Mouse (Mus musculus) kidney, embryonic 15.5 days (tissue): ENCODE results near the gene Scn2a. TPM values are rescaled to one million over a fixed set of nuclear protein-coding genes. Genes with fewer than 3 reads are reported as not detected.

Source experiments
- ATAC-seq: fragments of 200-750 bp; cut with Nextera tagmentation; replicated peaks from 2 replicates; pipeline ENCODE4 v1.8.0; 2017; ENCODE audit warnings: moderate TSS enrichment; ENCODE audit not compliant: low FRiP score
- H3K27ac ChIP-seq: fragments of 300-500 bp; sonication (generic); 2 replicates; pipeline ENCODE4 v1.5.1; 2015; ENCODE audit warnings: mild to moderate bottlenecking, inconsistent platforms
- H3K27me3 ChIP-seq: fragments of 300-500 bp; sonication (generic); 2 replicates; pipeline ENCODE4 v1.6.1; 2015; ENCODE audit warnings: inconsistent platforms
- H3K36me3 ChIP-seq: fragments of 300-500 bp; sonication (generic); 2 replicates; pipeline ENCODE4 v1.6.1; 2015; ENCODE audit warnings: inconsistent platforms
- H3K4me1 ChIP-seq: fragments of 300-500 bp; sonication (generic); 2 replicates; pipeline ENCODE4 v1.6.1; 2015; ENCODE audit warnings: inconsistent platforms
- H3K4me2 ChIP-seq: fragments of 300-500 bp; sonication (generic); 2 replicates; pipeline ENCODE4 v1.6.1; 2015; ENCODE audit warnings: moderate library complexity, mild to moderate bottlenecking, inconsistent platforms
- H3K4me3 ChIP-seq: fragments of 300-500 bp; sonication (generic); replicated peaks from 2 replicates; pipeline ENCODE4 v1.5.1; 2015; ENCODE audit warnings: mild to moderate bottlenecking, inconsistent platforms
- H3K9ac ChIP-seq: fragments of 300-500 bp; sonication (generic); 2 replicates; pipeline ENCODE4 v1.6.1; 2015; ENCODE audit warnings: mild to moderate bottlenecking, inconsistent platforms
- H3K9me3 ChIP-seq: fragments of 300-500 bp; sonication (generic); replicated peaks from 2 replicates; pipeline ENCODE4 v1.6.1; 2016; ENCODE audit warnings: inconsistent platforms
- WGBS: fragments of 180-500 bp; shearing (Covaris S2); methylation state at CpG from one replicate; pipeline ENCODE4 v1.1.7; 2015; ENCODE audit warnings: mixed read lengths; 5-methylcytosine and 5-hydroxymethylcytosine counted together
- polyA plus RNA-seq: library from polyadenylated mRNA; unstranded; fragments of >200 nt; fragmentation: Nextera tagmentation; extraction: Ambion mirVana; gene quantifications from 2 replicates; pipeline ENCODE4 v1.2.1, GENCODE M21; 2015

The Scn2a gene
- 2.2 and 2.9 TPM in 2 replicates for polyA plus RNA-seq

GRCm38 (mm10) chr2:65620556-65621166 is at the start of gene Scn2a:
Gene Scn2a (plus strand): TSS chr2:65620771.
- no peaks in the 10 kb centered on the region for H3K36me3 ChIP-seq
- no peaks in the 10 kb centered on the region for H3K9me3 ChIP-seq
- H3K4me1 ChIP-seq, result no peaks in the 10 kb centered on the region
- H3K9ac ChIP-seq, result no peak within 1 kb of the TSS
- H3K27me3 ChIP-seq, result no peaks in the 10 kb centered on the region
- no peak within 1 kb of the TSS for H3K27ac ChIP-seq
- no peak within 1 kb of the TSS for H3K4me2 ChIP-seq
- no peak within 1 kb of the TSS for H3K4me3 ChIP-seq
- ATAC-seq, result no peak
- 51% methylated on average over 9 of the region's 9 CpGs for WGBS

GRCm38 (mm10) chr2:65587679-65588078 is 32.9 kb upstream of the Scn2a start:
- H3K4me1 ChIP-seq, result no peaks in the 10 kb centered on the region
- H3K9me3 ChIP-seq, result no peaks in the 10 kb centered on the region
- H3K4me2 ChIP-seq, result no peak overlapping the region
- no peak for ATAC-seq
- H3K36me3 ChIP-seq, result no peaks in the 10 kb centered on the region
- 74% methylated on average over 5 of the region's 5 CpGs for WGBS
- no peaks in the 10 kb centered on the region for H3K27me3 ChIP-seq
- H3K9ac ChIP-seq, result no peak overlapping the region
- no peak overlapping the region for H3K4me3 ChIP-seq
- H3K27ac ChIP-seq, result no peak overlapping the region

GRCm38 (mm10) chr2:65607813-65608212 is 12.8 kb upstream of the Scn2a start:
- ATAC-seq, result no peak
- no peak overlapping the region for H3K4me3 ChIP-seq
- H3K9ac ChIP-seq, result no peak overlapping the region
- H3K27me3 ChIP-seq, result no peaks in the 10 kb centered on the region
- no peak overlapping the region for H3K4me2 ChIP-seq
- no peaks in the 10 kb centered on the region for H3K9me3 ChIP-seq
- no peaks in the 10 kb centered on the region for H3K36me3 ChIP-seq
- no peak overlapping the region for H3K27ac ChIP-seq
- H3K4me1 ChIP-seq, result no peaks in the 10 kb centered on the region

- no peak for ATAC-seq
- H3K27ac ChIP-seq, result no peak overlapping the region
- no peaks in the 10 kb centered on the region for H3K9me3 ChIP-seq
- H3K36me3 ChIP-seq, result no peaks in the 10 kb centered on the region
- H3K4me1 ChIP-seq, result no peaks in the 10 kb centered on the region
- H3K9ac ChIP-seq, result no peak overlapping the region
- H3K27me3 ChIP-seq, result no peaks in the 10 kb centered on the region
- 60% methylated on average over 4 of the region's 4 CpGs for WGBS
- H3K4me2 ChIP-seq, result no peak overlapping the region
- no peak overlapping the region for H3K4me3 ChIP-seq
Measured at GRCm38 (mm10) chr2:65611887-65612286, 8.7 kb upstream of the Scn2a start.

- Histone ChIP-seq H3K9ac (no peak overlapping the region), H3K4me1 (no peaks in the 10 kb centered on the region), H3K27ac (no peak overlapping the region), H3K4me2 (no peak overlapping the region), H3K36me3 (no peaks in the 10 kb centered on the region), H3K4me3 (no peak overlapping the region), H3K9me3 (no peaks in the 10 kb centered on the region), H3K27me3 (no peaks in the 10 kb centered on the region)
- ATAC-seq, result no peak
- WGBS, result 18% methylated on average over 5 of the region's 5 CpGs
Measured at GRCm38 (mm10) chr2:65619781-65620180, 790 bp upstream of the Scn2a start.

GRCm38 (mm10) chr2:65621254-65621653 is 683 bp downstream of the Scn2a start:
- WGBS, result 63% methylated on average over 5 of the region's 5 CpGs
- no peaks in the 10 kb centered on the region for H3K27me3 ChIP-seq

GRCm38 (mm10) chr2:65621838-65622237 is 1.3 kb downstream of the Scn2a start:
- Histone ChIP-seq H3K9me3 (no peaks in the 10 kb centered on the region), H3K4me3 (no peak overlapping the region), H3K27ac (no peak overlapping the region), H3K4me1 (no peaks in the 10 kb centered on the region), H3K27me3 (no peaks in the 10 kb centered on the region), H3K9ac (no peak overlapping the region), H3K4me2 (no peak overlapping the region), H3K36me3 (no peaks in the 10 kb centered on the region)
- ATAC-seq, result no peak
- 83% methylated on average over 5 of the region's 5 CpGs for WGBS

More at GRCm38 (mm10) chr2:65621254-65621653, 683 bp downstream of the Scn2a start:
- Histone ChIP-seq H3K9ac (no peak overlapping the region), H3K27ac (no peak overlapping the region), H3K9me3 (no peaks in the 10 kb centered on the region), H3K4me3 (no peak overlapping the region), H3K4me1 (no peaks in the 10 kb centered on the region), H3K36me3 (no peaks in the 10 kb centered on the region), H3K4me2 (no peak overlapping the region)
- ATAC-seq, result no peak

GRCm38 (mm10) chr2:65652636-65653035 is 32.1 kb downstream of the Scn2a start:
- WGBS, result 83% methylated on average over 7 of the region's 7 CpGs
- Histone ChIP-seq H3K9ac (no peak overlapping the region), H3K4me2 (no peak overlapping the region), H3K27me3 (no peaks in the 10 kb centered on the region), H3K4me1 (no peaks in the 10 kb centered on the region), H3K9me3 (no peaks in the 10 kb centered on the region), H3K4me3 (no peak overlapping the region), H3K36me3 (no peaks in the 10 kb centered on the region), H3K27ac (no peak overlapping the region)
- ATAC-seq, result no peak

GRCm38 (mm10) chr2:65657031-65657430 is 36.5 kb downstream of the Scn2a start:
- H3K27ac ChIP-seq, result no peak overlapping the region
- no peak overlapping the region for H3K9ac ChIP-seq
- no peaks in the 10 kb centered on the region for H3K9me3 ChIP-seq
- WGBS, result 52% methylated on average over 4 of the region's 4 CpGs
- H3K4me3 ChIP-seq, result no peak overlapping the region
- no peaks in the 10 kb centered on the region for H3K4me1 ChIP-seq
- no peak for ATAC-seq
- no peaks in the 10 kb centered on the region for H3K36me3 ChIP-seq
- no peak overlapping the region for H3K4me2 ChIP-seq
- no peaks in the 10 kb centered on the region for H3K27me3 ChIP-seq

GRCm38 (mm10) chr2:65658430-65658829 is 37.9 kb downstream of the Scn2a start:
- Histone ChIP-seq H3K9me3 (no peaks in the 10 kb centered on the region), H3K9ac (no peak overlapping the region), H3K4me2 (no peak overlapping the region), H3K36me3 (no peaks in the 10 kb centered on the region), H3K4me1 (no peaks in the 10 kb centered on the region), H3K27ac (no peak overlapping the region), H3K27me3 (no peaks in the 10 kb centered on the region), H3K4me3 (no peak overlapping the region)
- WGBS, result 84% methylated on average over 8 of the region's 8 CpGs
- ATAC-seq, result no peak

GRCm38 (mm10) chr2:65663892-65664291 is 43.3 kb downstream of the Scn2a start:
- H3K36me3 ChIP-seq, result no peaks in the 10 kb centered on the region
- no peaks in the 10 kb centered on the region for H3K27me3 ChIP-seq
- no peaks in the 10 kb centered on the region for H3K9me3 ChIP-seq
- H3K27ac ChIP-seq, result no peak overlapping the region
- peaks cover 3% of the 10 kb centered on the region; the same call in 1 of the 2 replicates for H3K4me1 ChIP-seq
- H3K4me3 ChIP-seq, result no peak overlapping the region
- ATAC-seq, result no peak
- H3K4me2 ChIP-seq, result no peak overlapping the region
- H3K9ac ChIP-seq, result no peak overlapping the region

GRCm38 (mm10) chr2:65664481-65664880 is 43.9 kb downstream of the Scn2a start:
- Histone ChIP-seq H3K27ac (no peak overlapping the region), H3K9ac (no peak overlapping the region), H3K27me3 (no peaks in the 10 kb centered on the region), H3K36me3 (no peaks in the 10 kb centered on the region), H3K4me2 (no peak overlapping the region), H3K4me3 (no peak overlapping the region), H3K9me3 (no peaks in the 10 kb centered on the region), H3K4me1 (peaks cover 3% of the 10 kb centered on the region; the same call in 1 of the 2 replicates)
- 83% methylated on average over 1 of the region's 1 CpGs for WGBS
- ATAC-seq, result no peak

- no peak for ATAC-seq
- H3K36me3 ChIP-seq, result no peaks in the 10 kb centered on the region
- H3K4me2 ChIP-seq, result no peak overlapping the region
- no peak overlapping the region for H3K9ac ChIP-seq
- no peak overlapping the region for H3K4me3 ChIP-seq
- H3K9me3 ChIP-seq, result no peaks in the 10 kb centered on the region
- WGBS, result 47% methylated on average over 4 of the region's 4 CpGs
- no peak overlapping the region for H3K27ac ChIP-seq
- H3K27me3 ChIP-seq, result no peaks in the 10 kb centered on the region
- peaks cover 6% of the 10 kb centered on the region; the same call in 1 of the 2 replicates for H3K4me1 ChIP-seq
Measured at GRCm38 (mm10) chr2:65665180-65665579, 44.6 kb downstream of the Scn2a start.
